Mouse (Mus musculus): ENCODE measurements around the gene Col23a1. TPM values are rescaled to one million over a fixed set of nuclear protein-coding genes. Genes with fewer than 3 reads are reported as not detected.
"Not testable (repeated sequence)": the region's sequence is repeated elsewhere in the genome, so short reads cannot be mapped to it uniquely, and the experiment has no call there.

The Col23a1 gene
- total RNA-seq, 2 experiments from 2014 or later, result 5.5 to 8.8 TPM

GRCm38 (mm10) chr11:51584431-51585248 is 294.9 kb downstream of the Col23a1 start, which contains the start of gene Phykpl:
Gene Phykpl, plus strand, starts transcription at chr11:51584757.
- DNase-seq (ENCODE audit: low spot score in 2 of 2), result peak; percentile 91 to 95

GRCm38 (mm10) chr11:51585608-51586252 is 296.0 kb downstream of the Col23a1 start:
- DNase-seq (ENCODE audit: low spot score in 2 of 2), result no peak

GRCm38 (mm10) chr11:51586411-51586810 is 296.7 kb downstream of the Col23a1 start:
- DNase-seq (ENCODE audit: low spot score in 2 of 2), result no peak

DNA sequence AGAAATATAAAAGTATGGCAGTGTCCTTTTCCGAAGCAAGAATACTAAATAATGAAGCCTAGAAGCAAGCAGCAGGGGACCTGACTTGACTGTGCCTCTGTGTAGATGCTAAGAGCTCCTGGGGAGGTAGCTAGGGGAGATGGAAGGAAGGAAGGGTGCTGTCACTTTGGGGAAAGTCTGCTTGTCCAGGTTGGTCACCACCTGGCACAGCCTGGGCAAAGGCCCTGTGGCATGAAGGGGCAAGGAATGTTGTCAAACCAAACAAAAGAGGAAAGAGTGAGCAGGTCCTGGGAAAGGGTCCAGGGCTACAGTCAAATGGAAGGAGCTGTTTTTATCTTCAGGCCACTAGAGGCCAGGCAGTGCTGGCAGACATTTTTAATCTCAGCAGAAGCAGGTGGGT is 297.3 kb downstream of the Col23a1 start:
- no peak for DNase-seq (ENCODE audit: low spot score in 2 of 2)

DNA sequence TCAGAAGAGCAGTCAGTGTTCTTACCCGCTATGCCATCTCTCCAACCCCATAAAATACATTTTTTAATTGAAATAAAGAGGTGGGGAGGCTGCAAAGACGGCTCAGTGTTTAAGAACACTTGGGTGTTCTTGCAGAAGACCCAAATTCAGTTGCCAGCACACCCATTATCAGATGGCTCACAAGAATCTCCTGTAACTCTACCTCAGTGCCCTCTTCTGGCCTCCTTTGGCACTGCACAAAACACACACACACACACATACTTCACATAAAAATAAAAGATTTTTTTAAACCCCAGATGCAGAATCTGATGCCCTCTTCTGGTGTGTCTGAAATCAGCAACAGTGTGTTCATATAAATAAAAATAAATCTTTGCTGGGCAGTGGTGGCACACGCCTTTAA is 299.1 kb downstream of the Col23a1 start:
- no peak for DNase-seq (ENCODE audit: low spot score in 2 of 2)

DNA sequence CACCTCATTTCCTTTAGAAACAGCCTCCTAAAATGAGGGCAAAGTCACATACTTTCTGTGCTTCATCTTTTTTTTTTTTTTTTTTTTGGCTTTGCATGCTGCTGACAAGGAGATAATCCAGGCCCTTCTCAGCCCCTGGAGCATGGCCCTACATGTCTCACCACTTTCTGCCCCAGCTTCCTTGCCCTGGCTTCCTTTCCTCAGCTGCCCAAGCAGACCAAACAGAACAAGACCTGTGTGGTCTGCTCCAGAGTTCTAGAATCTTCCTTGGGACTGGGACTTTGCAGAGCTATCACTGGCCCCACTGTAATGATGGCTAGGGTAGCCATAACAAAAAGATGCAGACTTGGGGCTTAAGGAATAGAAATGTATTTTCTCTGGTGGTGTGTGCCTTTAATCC is 300.3 kb downstream of the Col23a1 start:
- no peak for DNase-seq (ENCODE audit: low spot score in 2 of 2)

DNA sequence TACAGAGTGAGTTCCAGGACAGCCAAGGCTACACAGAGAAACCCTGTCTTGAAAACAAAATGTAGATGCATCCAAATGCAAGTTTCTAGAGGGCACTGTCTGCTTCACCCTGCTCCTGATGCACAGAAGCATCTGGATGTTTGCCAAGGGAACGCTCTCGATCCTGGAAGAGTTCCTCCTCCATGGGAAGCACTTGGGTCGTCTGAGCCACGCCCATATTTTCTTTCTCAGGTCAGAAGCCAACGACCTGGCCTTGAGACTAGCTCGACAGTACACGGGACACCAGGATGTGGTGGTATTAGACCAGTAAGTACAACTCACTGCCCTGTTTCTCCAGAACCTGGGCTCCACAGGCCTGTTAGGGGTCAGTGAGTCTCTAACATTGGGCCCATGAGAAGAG is 301.4 kb downstream of the Col23a1 start:
- no peak for DNase-seq (ENCODE audit: low spot score in 2 of 2)

GRCm38 (mm10) chr11:51591915-51592314 is 302.2 kb downstream of the Col23a1 start:
- DNase-seq (ENCODE audit: low spot score in 2 of 2), result no peak

GRCm38 (mm10) chr11:51593368-51593767 is 303.6 kb downstream of the Col23a1 start:
- no peak for DNase-seq (ENCODE audit: low spot score in 2 of 2)

DNA sequence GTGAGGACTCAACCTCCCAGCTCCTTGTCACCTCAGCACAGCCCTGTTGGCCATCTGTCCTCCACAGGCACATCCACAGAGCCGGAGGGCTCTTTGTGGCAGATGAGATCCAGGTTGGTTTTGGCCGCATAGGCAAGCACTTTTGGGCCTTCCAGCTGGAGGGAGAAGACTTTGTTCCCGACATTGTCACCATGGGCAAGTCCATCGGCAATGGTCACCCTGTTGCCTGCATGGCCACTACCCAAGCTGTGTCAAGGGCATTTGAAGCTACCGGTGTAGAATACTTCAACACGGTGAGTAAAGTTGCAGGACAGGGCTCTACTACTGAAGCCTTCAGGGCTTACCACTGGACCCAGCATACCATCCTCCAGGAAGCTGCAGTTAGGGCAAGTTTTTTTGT is 304.1 kb downstream of the Col23a1 start:
- no peak for DNase-seq (ENCODE audit: low spot score in 2 of 2)

DNA sequence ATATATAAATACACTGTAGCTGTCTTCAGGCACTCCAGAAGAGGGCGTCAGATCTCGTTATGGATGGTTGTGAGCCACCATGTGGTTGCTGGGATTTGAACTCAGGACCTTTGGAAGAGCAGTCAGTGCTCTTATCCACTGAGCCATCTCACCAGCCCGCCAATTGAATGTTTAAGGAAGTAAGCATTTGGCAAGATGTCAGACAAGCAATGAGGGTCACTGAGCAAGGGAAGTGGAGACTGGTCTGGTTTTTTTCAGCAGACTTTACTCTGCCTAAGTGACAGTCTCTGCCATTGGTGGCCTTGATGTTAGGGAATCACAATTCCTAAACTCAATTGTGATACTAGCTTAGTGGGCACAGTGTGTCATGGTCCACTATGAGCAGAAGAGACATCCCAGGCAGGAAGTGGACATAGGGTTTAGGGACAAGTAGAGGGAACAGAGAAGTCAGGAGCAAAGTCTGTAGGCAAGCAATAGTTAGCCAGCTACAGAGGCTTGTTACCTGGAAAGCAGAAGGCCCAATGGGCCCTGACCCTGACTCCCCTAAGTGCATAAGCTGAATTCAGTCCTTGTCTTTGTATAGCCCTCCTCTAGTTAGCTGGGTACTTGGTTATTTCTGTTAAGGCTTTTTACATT is 305.1 kb downstream of the Col23a1 start:
- no peak for DNase-seq (ENCODE audit: low spot score in 2 of 2)

DNA sequence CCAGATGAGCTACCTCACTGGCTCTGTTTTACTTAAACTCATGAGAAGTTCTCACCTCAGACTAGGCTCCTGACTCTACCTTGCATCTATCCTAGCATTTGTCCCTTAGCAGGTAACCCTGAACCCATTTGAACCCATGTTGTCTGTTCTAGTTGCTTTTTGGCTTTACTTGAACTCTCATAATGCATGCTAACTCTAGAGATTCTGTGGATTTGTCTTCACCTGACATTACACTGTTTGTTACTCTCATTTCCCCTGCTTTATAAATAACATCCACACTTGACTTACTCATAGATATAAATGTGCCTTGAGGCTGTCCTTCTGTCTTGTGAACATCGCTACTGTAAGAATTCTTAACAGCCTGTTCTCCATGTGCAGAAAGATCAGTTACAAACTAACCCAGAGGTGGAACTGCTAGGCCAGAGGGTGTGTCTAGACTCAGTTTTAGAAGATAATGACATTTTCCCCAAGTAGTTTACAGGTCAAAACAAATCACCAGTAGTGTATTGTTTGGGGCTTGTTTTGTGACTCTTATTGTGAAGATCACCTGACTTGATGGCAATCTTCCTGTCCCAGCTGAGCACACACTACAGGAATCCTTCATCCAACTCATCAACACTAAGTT is 305.9 kb downstream of the Col23a1 start:
- no peak for DNase-seq (ENCODE audit: low spot score in 2 of 2)

GRCm38 (mm10) chr11:51597553-51597952 is 307.8 kb downstream of the Col23a1 start:
- no peak for DNase-seq (ENCODE audit: low spot score in 2 of 2)

GRCm38 (mm10) chr11:51602253-51602652 is 312.5 kb downstream of the Col23a1 start:
- no peak for DNase-seq (ENCODE audit: low spot score in 2 of 2)

GRCm38 (mm10) chr11:51605602-51606446 is 316.1 kb downstream of the Col23a1 start:
- DNase-seq (ENCODE audit: low spot score in 2 of 2), result peak; percentile 71 to 80

DNA sequence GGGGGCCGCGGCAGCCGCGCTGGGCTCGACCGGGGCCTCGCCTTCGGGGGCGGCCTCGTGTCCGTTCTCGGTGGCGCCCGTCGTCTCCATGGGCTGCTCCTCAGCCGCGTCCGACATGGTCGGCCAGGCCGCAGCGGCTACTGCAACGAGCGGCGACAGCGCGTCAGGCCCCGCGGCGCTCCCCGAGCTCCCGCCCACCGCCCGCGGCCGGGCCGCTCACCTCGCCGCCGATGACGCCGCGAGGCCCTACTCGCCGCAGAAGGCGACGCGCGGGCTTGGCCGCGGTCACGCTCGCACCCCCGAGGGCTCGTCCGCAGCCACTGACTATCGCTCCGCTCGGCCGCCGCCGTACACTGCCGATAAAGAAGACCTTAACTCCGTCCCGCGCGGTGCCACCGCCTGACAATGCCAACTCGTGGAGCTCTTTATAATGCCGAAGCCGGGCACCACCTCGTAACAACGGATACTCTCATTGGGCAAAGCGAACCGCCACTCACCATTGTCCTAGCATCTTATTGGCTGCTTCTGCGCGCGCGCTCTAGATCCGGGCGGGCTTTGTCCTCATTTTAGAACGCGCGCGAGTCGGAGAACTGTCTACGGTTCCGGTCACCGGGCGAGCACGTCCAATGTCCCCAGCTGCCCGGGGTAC is 316.9 kb downstream of the Col23a1 start, which contains the start of gene Hnrnpab:
Gene Hnrnpab (minus strand): TSS at position 401 of the 649 bp plus-strand sequence.
- DNase-seq (ENCODE audit: low spot score in 2 of 2), result peak; percentile 96 to 99

- DNase-seq (ENCODE audit: low spot score in 2 of 2), result no peak
Observed at GRCm38 (mm10) chr11:51607096-51607738, 317.5 kb downstream of the Col23a1 start.

DNA sequence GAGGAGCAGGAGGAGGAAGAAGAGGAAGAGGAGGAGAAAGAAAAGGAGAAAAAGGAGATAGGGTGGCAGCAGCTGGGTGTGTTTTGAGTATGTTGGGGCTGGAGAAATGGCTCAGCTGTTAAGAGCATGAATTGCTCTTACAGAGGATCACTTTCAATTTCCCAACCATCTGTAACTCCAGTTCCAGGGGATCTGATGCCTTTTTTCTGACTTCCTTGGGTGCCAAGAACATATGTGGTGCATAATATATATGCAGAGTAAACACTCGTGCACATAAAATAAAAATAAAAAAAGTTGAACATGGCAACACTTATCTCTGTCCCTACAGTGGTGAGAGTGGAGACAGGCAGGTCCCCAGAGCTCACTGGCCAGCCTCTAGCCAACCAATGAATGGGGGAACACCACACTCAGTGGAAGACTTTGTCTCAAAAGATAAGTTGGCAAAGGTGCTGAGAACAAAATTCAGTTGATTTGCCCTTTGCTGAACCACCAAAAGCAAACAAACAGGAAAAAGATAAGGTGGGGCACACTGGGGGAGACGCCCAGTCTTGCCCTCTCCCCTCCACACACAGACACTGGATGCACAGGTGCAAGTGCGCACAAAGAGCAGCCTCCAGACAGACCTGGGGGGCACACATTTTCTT is 319.7 kb downstream of the Col23a1 start:
- no peak for DNase-seq (ENCODE audit: low spot score in 2 of 2)

DNA sequence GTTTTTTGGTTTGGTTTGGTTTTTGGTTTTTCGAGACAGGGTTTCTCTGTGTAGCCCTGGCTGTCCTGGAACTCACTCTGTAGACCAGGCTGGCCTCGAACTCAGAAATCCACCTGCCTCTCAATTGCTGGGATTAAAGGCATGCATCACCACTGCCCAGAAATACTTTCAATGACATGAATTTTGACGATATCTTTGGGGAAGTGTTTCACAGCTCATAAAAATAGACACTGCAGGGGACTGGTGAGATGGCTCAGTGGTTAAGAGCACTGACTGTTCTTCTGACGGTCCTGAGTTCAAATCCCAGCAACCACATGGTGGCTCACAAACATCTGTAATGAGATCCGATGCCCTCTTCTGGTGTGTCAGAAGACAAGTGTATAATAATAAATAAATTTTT is 320.2 kb downstream of the Col23a1 start:
- DNase-seq (ENCODE audit: low spot score in 2 of 2), result not testable (repeated sequence)

Data from layer of hippocampus, adult 18-20 months (tissue).